ENCODE assay signal across 8 mouse cellular contexts in the genomic region with DNA sequence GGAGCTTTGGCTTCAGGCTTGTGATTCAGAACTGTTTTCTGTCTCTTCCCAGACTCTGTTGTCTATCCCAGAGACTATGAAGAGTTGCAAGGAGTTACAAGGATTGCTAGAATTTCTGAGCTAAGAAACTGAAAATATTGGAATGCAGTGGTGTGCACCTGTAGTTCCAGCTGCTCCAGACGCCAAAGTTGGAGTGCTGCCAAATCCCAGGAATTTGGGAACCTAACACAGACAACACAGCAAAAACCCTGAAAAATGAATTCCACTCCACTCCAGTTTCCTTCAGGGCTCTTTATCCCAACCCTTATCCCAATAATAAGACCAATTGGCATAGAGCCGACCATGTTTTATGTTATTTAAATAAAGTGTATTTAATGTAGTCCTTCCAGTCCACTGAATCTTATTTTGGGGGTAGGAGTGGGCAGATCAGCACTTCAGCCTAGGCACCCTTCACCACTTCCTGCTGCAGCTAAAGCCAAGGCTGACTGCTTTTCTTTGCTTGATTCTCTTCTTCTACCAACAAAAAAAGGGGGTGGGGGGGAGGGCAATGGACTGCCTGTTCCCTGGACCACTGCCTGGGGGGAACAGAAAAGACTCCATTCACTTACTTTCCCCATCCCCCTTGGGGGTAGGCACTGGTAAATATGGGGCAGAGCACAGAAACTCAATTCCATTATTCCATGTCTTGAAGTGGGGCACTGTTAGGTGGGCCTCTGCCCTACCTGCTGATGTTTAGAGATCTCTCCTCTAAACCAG. TPM values are rescaled to one million over a fixed set of nuclear protein-coding genes. Genes with fewer than 3 reads are reported as not detected.
A peak's percentile ranks its signal among the peaks of the same experiment; 100 is the strongest.
DNase-seq lines count a peak whose midpoint lies in the region; ATAC-seq lines count a peak whose summit lies in the region.

No protein-coding gene starts in this region.

- no peaks in the 10 kb centered on the region for H3K9me3 ChIP-seq in heart, embryonic 10.5 days
- no peaks in the 10 kb centered on the region for H3K9me3 ChIP-seq in lung, embryonic 16.5 days (ENCODE audit: control insufficient read depth, low read length)
- H3K9me3 ChIP-seq in neural tube, embryonic 15.5 days (replicated peaks) = no peaks in the 10 kb centered on the region

- peaks cover 23% of the 10 kb centered on the region for H3K4me1 ChIP-seq in heart, embryonic 10.5 days
- peaks cover 10% of the 10 kb centered on the region for H3K4me1 ChIP-seq in lung, embryonic 16.5 days (replicated peaks; ENCODE audit: control insufficient read depth, insufficient read depth, low read length)
- H3K4me1 ChIP-seq in neural tube, embryonic 15.5 days = peaks cover 21% of the 10 kb centered on the region

- no peak overlapping the region for H3K9ac ChIP-seq in lung, embryonic 16.5 days (ENCODE audit: low read length)
- no peak overlapping the region for H3K9ac ChIP-seq in neural tube, embryonic 15.5 days (replicated peaks)

- DNase-seq in heart, embryonic 10.5 days (ENCODE audit: low spot score) = no peak
- no peak for DNase-seq in heart, postnatal 14 days
- DNase-seq in lung, postnatal 10 days = no peak
- no peak for DNase-seq in frontal cortex, postnatal 25 days (ENCODE audit: low spot score in 2 of 2)

- ATAC-seq in lung, embryonic 16.5 days (ENCODE audit: low read depth) = peak; percentile 13
- peak; percentile 12 for ATAC-seq in inflammation-experienced regulatory T-cells, adult 6 months
- peak; percentile 71 for ATAC-seq in neural tube, embryonic 15.5 days (ENCODE audit: low FRiP score)
- no peak; the same call in 1 of the 2 replicates for ATAC-seq in erythroblast, adult 5-6 weeks (replicated peaks; ENCODE audit: low FRiP score, poor library complexity, severe bottlenecking)

- WGBS in heart, embryonic 10.5 days = 69% methylated on average over 2 of the region's 2 CpGs
- WGBS in lung, embryonic 16.5 days = 32% methylated on average over 2 of the region's 2 CpGs
- 64% methylated on average over 2 of the region's 2 CpGs for WGBS in neural tube, embryonic 15.5 days

- H3K27me3 ChIP-seq in heart, embryonic 10.5 days (ENCODE audit: insufficient read depth, poor library complexity, severe bottlenecking) = no peaks in the 10 kb centered on the region
- H3K27me3 ChIP-seq in lung, embryonic 16.5 days (ENCODE audit: control insufficient read depth, insufficient read depth, low read depth, low read length) = no peaks in the 10 kb centered on the region
- no peaks in the 10 kb centered on the region for H3K27me3 ChIP-seq in neural tube, embryonic 15.5 days (replicated peaks)

- peak overlapping the region; percentile 71 for H3K27ac ChIP-seq in heart, embryonic 10.5 days
- peak overlapping the region; percentile 60 for H3K27ac ChIP-seq in lung, embryonic 16.5 days (ENCODE audit: low read length)
- peak overlapping the region; percentile 82 for H3K27ac ChIP-seq in neural tube, embryonic 15.5 days (replicated peaks)

- intact Hi-C loops in heart, postnatal 14 days (cut with DNase I) = no loop called here

- peak overlapping the region; percentile 44 for H3K4me3 ChIP-seq in heart, embryonic 10.5 days
- H3K4me3 ChIP-seq in lung, embryonic 16.5 days (ENCODE audit: low read length) = no peak overlapping the region
- peak overlapping the region; percentile 32; the same call in 1 of the 2 replicates for H3K4me3 ChIP-seq in neural tube, embryonic 15.5 days (replicated peaks)

- 0 out of 2 replicates have a peak overlapping the region, but pooled peaks have one; percentile 44 for H3K4me2 ChIP-seq in lung, embryonic 16.5 days (ENCODE audit: low read depth, low read length)
- H3K4me2 ChIP-seq in neural tube, embryonic 15.5 days = peak overlapping the region; percentile 52

- peaks cover 75% of the 10 kb centered on the region for H3K36me3 ChIP-seq in heart, embryonic 10.5 days
- peaks cover 32% of the 10 kb centered on the region for H3K36me3 ChIP-seq in lung, embryonic 16.5 days (ENCODE audit: control insufficient read depth, insufficient read depth, low read length)
- H3K36me3 ChIP-seq in neural tube, embryonic 15.5 days = no peaks in the 10 kb centered on the region

RNA-seq across cellular contexts. Expression of gene Aldoc, which starts 0.5 kb away (rescaled TPM):
- 11.2 and 17.2 TPM in 2 replicates for polyA plus RNA-seq in heart, embryonic 10.5 days (2016; fragmentation: Nextera tagmentation; extraction: Ambion mirVana)
- 1 to 10 TPM in 1 of 2 experiments, under 1 TPM in 1; 0.54 to 1.0 TPM for total RNA-seq in heart, postnatal 14 days (2021)
- polyA plus RNA-seq in lung, embryonic 16.5 days (2015; fragmentation: Nextera tagmentation; extraction: Ambion mirVana) = 8.9 and 12.1 TPM in 2 replicates
- 1 to 10 TPM; 4.0 to 9.6 (median 7.6) TPM for polyA plus RNA-seq in inflammation-experienced regulatory T-cells, adult 6 months (2017; shearing (Covaris generic))
- polyA plus RNA-seq in neural tube, embryonic 15.5 days (2015; fragmentation: Nextera tagmentation; extraction: Ambion mirVana) = 328 and 382 TPM in 2 replicates
- not detected in 2 replicates for total RNA-seq in erythroblast, adult 5-6 weeks (2015; ENCODE audit: low replicate concordance)
- total RNA-seq in erythroblast, adult 5-6 weeks (2017; ENCODE audit: low replicate concordance) = 0.28 TPM in 1 of 2 replicates, not detected in the other

RNA-seq across cellular contexts. Expression of gene Pigs, which starts 6.0 kb away (rescaled TPM):
- 72.0 and 78.3 TPM in 2 replicates for polyA plus RNA-seq in heart, embryonic 10.5 days (2016; fragmentation: Nextera tagmentation; extraction: Ambion mirVana)
- total RNA-seq in heart, postnatal 14 days (2021) = 10 to 100 TPM; 23.5 to 23.9 TPM
- polyA plus RNA-seq in lung, embryonic 16.5 days (2015; fragmentation: Nextera tagmentation; extraction: Ambion mirVana) = 81.8 and 84.8 TPM in 2 replicates
- polyA plus RNA-seq in inflammation-experienced regulatory T-cells, adult 6 months (2017; shearing (Covaris generic)) = 10 to 100 TPM; 55.1 to 70.1 (median 57.5) TPM
- polyA plus RNA-seq in neural tube, embryonic 15.5 days (2015; fragmentation: Nextera tagmentation; extraction: Ambion mirVana) = 83.2 and 86.4 TPM in 2 replicates
- 3.3 and 10.0 TPM in 2 replicates for total RNA-seq in erythroblast, adult 5-6 weeks (2015; ENCODE audit: low replicate concordance)
- total RNA-seq in erythroblast, adult 5-6 weeks (2017; ENCODE audit: low replicate concordance) = 2.5 and 3.6 TPM in 2 replicates

RNA-seq across cellular contexts. Expression of gene Spag5, which starts 20.9 kb away (rescaled TPM):
- 39.1 and 39.3 TPM in 2 replicates for polyA plus RNA-seq in heart, embryonic 10.5 days (2016; fragmentation: Nextera tagmentation; extraction: Ambion mirVana)
- total RNA-seq in heart, postnatal 14 days (2021) = 1 to 10 TPM; 2.2 to 4.2 TPM
- 44.9 and 46.7 TPM in 2 replicates for polyA plus RNA-seq in lung, embryonic 16.5 days (2015; fragmentation: Nextera tagmentation; extraction: Ambion mirVana)
- polyA plus RNA-seq in inflammation-experienced regulatory T-cells, adult 6 months (2017; shearing (Covaris generic)) = 10 to 100 TPM in 1 of 3 experiments, 1 to 10 TPM in 2; 2.2 to 22.1 (median 3.4) TPM
- 6.5 and 13.1 TPM in 2 replicates for polyA plus RNA-seq in neural tube, embryonic 15.5 days (2015; fragmentation: Nextera tagmentation; extraction: Ambion mirVana)
- total RNA-seq in erythroblast, adult 5-6 weeks (2015; ENCODE audit: low replicate concordance) = 12.3 and 20.3 TPM in 2 replicates
- total RNA-seq in erythroblast, adult 5-6 weeks (2017; ENCODE audit: low replicate concordance) = 40.4 and 60.1 TPM in 2 replicates

RNA-seq across cellular contexts. Expression of gene Unc119, which starts 21.0 kb away (rescaled TPM):
- 40.7 and 66.1 TPM in 2 replicates for polyA plus RNA-seq in heart, embryonic 10.5 days (2016; fragmentation: Nextera tagmentation; extraction: Ambion mirVana)
- 1 to 10 TPM; 5.9 to 6.3 TPM for total RNA-seq in heart, postnatal 14 days (2021)
- polyA plus RNA-seq in lung, embryonic 16.5 days (2015; fragmentation: Nextera tagmentation; extraction: Ambion mirVana) = 26.6 and 27.2 TPM in 2 replicates
- 10 to 100 TPM; 11.3 to 29.0 (median 11.9) TPM for polyA plus RNA-seq in inflammation-experienced regulatory T-cells, adult 6 months (2017; shearing (Covaris generic))
- polyA plus RNA-seq in neural tube, embryonic 15.5 days (2015; fragmentation: Nextera tagmentation; extraction: Ambion mirVana) = 84.3 and 88.3 TPM in 2 replicates
- 17.1 and 20.9 TPM in 2 replicates for total RNA-seq in erythroblast, adult 5-6 weeks (2015; ENCODE audit: low replicate concordance)
- total RNA-seq in erythroblast, adult 5-6 weeks (2017; ENCODE audit: low replicate concordance) = 9.6 and 15.0 TPM in 2 replicates

RNA-seq across cellular contexts. Expression of gene BC030499, which starts 31.6 kb away (rescaled TPM):
- polyA plus RNA-seq in heart, embryonic 10.5 days (2016; fragmentation: Nextera tagmentation; extraction: Ambion mirVana) = 0.23 and 0.69 TPM in 2 replicates
- 1 to 10 TPM in 1 of 2 experiments, under 1 TPM in 1; 0.90 to 1.9 TPM for total RNA-seq in heart, postnatal 14 days (2021)
- polyA plus RNA-seq in lung, embryonic 16.5 days (2015; fragmentation: Nextera tagmentation; extraction: Ambion mirVana) = 0.13 and 0.35 TPM in 2 replicates
- under 1 TPM; 0.44 to 0.79 (median 0.48) TPM for polyA plus RNA-seq in inflammation-experienced regulatory T-cells, adult 6 months (2017; shearing (Covaris generic))
- 0.40 and 0.42 TPM in 2 replicates for polyA plus RNA-seq in neural tube, embryonic 15.5 days (2015; fragmentation: Nextera tagmentation; extraction: Ambion mirVana)
- total RNA-seq in erythroblast, adult 5-6 weeks (2015; ENCODE audit: low replicate concordance) = not detected in 2 replicates
- total RNA-seq in erythroblast, adult 5-6 weeks (2017; ENCODE audit: low replicate concordance) = 0.43 TPM in 1 of 2 replicates, not detected in the other

Comparison
In these comparisons a context has a peak if more than half of its experiments do, and no peak if none do; other contexts are left out.
1. RNA of gene Aldoc, which starts 0.5 kb away (polyA plus RNA-seq): 328 to 382 TPM in neural tube, embryonic 15.5 days; 11.2 to 17.2 TPM in heart, embryonic 10.5 days, 8.9 to 12.1 TPM in lung, embryonic 16.5 days and 4.0 to 9.6 TPM in inflammation-experienced regulatory T-cells, adult 6 months; every median in the first group is over 10 times any median in the second.
2. Peak in every context shown above with its lines, with median percentiles within 50 percentile points of each other: H3K27ac ChIP-seq.